Mouse (Mus musculus) adrenal gland, postnatal 10 days (tissue): ENCODE measurements around the gene Tmem144. TPM values are rescaled to one million over a fixed set of nuclear protein-coding genes. Genes with fewer than 3 reads are reported as not detected.
"Not testable (repeated sequence)": the region's sequence is repeated elsewhere in the genome, so short reads cannot be mapped to it uniquely, and the experiment has no call there.

Experiments used
- DNase-seq: peaks from one replicate; pipeline ENCODE4 v3.0.0; 2021; ENCODE audit warnings: mixed read lengths
- total RNA-seq, 2 experiments: library from RNA; stranded (reverse); gene quantifications; 2 replicates each; pipeline ENCODE4 v1.2.3; 2021

The Tmem144 gene
- total RNA-seq, 2 experiments from 2014 or later, result 5.2 to 8.4 TPM

DNA sequence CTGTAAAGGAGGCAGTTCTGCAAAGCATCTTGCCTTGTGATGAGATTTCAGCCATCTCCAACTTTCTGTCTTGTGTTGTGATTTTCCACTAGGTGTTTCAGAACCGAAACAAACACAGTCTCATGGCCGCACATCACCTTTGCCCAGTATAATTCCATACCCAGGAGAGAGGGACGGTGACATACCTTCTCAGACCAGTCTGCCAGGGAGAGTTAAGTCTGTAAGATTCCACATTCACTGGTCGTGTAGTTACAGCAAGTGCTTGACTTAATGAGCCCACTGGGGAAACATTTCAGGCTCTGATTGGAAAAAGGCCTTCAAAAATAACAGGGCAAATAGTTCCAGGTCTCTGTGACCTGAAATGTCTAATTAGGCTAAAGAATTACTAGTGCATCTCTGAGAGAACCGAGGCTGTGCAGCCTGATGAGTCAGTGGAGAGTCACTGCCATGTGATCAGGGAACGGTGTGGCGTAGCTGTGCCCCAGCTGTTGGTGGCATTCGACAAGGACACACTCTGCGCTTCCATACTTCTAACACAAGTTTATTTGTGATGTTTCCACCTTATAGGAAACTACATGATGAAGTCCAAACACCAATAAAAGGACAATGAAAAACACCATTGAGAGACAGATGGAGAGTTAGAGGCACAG, 43.9 kb downstream of the Tmem144 start:
- DNase-seq, result peak; percentile 42

DNA sequence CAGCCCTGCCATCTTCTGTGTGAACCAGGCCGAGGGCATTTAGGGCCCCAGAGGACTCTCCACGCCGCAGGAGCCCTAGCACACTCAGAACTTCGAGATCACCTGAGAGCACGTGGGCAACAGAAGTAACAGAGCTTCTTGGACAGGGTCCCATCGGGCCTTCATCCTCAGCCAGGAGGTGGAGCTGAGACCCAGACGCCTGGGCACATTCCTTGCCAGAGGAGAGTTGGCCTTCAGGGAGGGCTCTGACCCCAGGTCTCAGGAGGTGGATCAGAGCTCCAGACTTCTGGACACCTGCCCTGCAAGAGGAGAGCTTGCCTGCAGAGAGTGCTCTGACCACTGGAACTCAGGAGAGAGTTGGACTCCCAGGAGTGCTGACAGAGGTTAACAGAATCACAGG, 51.8 kb downstream of the Tmem144 start:
- DNase-seq, result not testable (repeated sequence)

DNA sequence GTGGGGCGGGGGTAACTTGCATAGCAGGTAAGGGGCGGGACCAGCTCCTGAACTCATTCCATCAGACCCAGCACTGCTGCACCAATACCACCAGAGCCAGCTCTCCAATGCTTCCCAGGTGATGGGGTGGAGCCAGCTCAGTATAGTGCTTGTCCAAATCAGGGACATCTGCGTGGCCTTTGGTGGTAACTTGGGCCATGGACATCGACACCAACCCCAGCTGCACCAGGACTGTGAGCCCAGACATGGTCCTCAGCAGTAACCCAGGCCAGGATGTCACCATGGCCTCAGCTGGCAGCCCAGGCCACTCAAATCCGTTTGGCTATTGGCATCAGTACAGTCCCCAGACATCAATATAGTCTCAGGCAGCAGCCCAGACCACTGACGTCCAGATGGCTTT, 60.3 kb downstream of the Tmem144 start:
- DNase-seq, result no peak

DNA sequence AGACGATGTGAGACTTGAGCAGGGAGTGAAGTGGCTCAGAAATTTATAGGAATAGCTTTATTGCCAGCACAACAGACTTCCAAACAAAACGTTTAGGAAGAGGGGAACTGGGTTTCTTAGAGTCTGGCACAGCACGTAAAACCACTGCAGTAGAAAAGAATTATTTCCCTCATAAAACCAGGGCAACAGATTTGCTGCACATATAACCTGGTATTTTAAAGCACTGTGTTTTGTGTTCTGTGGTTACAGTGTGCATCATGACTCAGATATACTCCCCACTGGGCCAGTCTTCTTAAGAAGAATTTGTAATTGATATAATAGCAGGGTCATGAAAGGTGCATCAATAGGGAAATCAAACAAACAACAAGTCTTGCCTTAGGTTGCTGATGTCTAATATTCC, 62.2 kb downstream of the Tmem144 start:
- DNase-seq, result no peak

DNA sequence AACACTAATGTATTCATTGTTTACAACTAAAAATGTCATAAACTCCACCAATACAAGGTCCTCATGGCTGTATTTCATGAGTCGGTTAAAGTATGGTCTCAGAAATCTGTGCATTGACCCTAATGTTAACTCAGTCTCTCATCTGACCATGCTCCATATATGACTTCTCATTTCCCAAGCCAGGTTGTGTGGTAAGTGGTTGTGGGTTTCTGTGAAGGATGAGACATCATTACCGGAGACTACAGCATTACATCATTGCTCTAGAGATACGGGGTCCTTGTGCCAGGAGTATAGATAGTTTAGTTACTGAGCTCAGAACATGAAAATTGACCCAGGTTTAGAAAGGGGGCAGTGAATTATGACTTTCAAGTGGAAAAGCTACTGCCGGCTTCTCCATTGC, 63.0 kb downstream of the Tmem144 start:
- no peak for DNase-seq

DNA sequence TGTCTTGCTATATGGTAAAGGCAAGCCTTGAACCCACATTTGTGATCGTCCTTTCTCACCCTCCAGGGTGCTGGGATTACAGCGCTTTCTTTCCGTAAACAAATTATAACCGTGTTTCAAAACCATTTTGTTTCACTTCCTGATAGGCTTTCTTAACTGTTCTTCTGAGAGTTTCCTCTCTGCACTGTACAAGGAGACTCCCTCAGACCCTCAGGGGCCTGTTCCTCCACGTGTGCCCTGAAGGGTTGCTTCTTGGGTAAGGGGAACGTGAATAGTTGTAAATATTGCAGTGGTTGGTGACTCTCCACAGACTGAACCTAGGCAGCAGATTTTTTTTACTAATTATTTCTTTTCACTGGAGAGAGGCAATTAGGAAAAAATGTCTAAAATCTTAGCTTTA, 63.6 kb downstream of the Tmem144 start:
- no peak for DNase-seq

DNA sequence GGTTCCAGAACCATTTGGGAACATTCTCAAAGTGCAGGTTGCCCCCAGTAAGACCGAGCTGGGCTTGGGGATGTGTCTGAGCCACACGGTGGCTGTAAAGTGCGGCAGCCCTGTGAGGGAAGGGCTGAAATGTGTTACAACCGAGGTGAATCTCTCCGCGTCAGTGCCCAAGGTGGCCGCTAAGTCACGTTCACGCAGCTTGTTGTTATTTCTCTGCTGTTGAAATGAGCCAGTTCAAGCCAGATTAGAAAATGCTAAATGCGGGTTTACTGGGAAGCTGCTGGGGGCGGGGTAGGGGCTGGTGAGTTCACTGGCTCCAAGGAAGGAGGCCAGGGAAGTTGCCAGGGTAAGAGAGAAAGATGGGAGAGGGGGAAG, 68.2 kb downstream of the Tmem144 start:
- DNase-seq, result no peak

DNA sequence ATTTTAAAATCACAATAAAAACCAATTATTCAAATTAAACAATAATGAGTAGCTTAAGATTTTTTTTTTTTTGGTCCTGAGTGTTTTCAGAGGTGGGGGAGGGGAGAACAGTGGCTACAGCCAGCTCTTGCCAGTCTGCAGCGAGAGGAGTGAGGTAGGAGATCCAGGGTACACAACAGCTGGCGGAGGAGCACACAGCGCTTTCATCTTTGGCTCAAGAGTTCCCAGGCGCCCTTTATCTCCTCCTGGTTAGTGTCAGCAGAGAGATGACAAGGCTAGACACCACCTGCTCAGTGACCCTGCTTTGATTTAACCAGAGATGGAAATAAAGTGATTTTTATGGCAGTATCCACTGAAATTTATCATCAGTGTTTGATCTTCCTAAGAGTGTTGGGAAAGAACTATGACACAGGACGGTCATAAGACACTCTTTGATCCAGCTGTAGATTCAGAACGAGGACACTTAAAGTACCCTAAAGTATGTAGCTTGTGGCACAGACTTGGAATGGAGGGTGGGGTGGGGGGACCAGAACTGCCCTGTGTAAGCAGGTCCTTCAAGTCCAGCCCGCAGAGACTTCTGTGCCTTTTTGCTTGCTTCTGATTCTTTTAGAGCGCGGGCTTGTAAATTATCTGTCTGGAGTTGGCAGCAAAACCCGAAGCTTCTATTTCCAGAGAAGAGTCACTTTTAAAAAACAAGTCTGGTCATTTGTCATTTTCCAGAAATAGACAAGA, 68.8 kb downstream of the Tmem144 start:
- no peak for DNase-seq

DNA sequence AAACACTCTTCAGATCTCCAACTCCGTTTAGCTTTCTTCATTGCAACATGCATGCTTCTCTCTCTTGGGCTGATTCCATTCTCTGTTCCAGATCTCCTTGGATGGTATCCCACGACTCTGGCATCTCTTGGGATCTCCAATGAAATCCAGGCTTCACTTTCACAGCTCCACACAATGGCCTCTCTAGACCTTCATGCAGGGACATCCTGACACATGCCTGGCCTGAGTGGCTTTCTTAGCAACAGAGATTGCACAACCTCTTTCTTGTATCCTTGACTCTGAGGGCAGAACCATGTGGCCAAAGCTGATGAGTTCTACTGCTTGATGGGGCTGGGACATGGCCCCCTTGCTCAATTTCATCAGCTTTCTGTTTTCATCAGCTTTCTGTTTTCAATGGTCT, 79.9 kb downstream of the Tmem144 start:
- DNase-seq, result peak; percentile 32

Other genes starting within 250 kb of the Tmem144 start
- 1 to 10 TPM; 5.5 to 5.7 TPM for gene 4930579G24Rik, start 223.7 kb downstream of the Tmem144 start, total RNA-seq
- 100 to 1,000 TPM; 567 to 579 TPM for gene Etfdh, start 223.3 kb downstream of the Tmem144 start, total RNA-seq
- gene Rxfp1, start 114.9 kb downstream of the Tmem144 start, total RNA-seq, result 1 to 10 TPM in 1 of 2 experiments, under 1 TPM in 1; 0.51 to 2.2 TPM
- 10 to 100 TPM; 31.6 to 31.7 TPM for gene Fam198b, start 31.8 kb upstream of the Tmem144 start, total RNA-seq